Mouse (Mus musculus) liver, adult 2 months (tissue): Measurements from ENCODE around the gene Clmn.

ENCODE experiments used
- CTCF ChIP-seq: fragments of 200-500 bp; IDR thresholded peaks from 2 replicates; pipeline ENCODE4 v1.5.1; 2011; ENCODE audit warnings: low read depth, low read length, control low read depth
- POLR2A ChIP-seq: fragments of 200-500 bp; IDR thresholded peaks from 2 replicates; pipeline ENCODE4 v1.6.1; 2011; ENCODE audit warnings: low read length, control low read depth; ENCODE audit not compliant: insufficient read depth; ENCODE audit errors: extremely low read depth

DNA sequence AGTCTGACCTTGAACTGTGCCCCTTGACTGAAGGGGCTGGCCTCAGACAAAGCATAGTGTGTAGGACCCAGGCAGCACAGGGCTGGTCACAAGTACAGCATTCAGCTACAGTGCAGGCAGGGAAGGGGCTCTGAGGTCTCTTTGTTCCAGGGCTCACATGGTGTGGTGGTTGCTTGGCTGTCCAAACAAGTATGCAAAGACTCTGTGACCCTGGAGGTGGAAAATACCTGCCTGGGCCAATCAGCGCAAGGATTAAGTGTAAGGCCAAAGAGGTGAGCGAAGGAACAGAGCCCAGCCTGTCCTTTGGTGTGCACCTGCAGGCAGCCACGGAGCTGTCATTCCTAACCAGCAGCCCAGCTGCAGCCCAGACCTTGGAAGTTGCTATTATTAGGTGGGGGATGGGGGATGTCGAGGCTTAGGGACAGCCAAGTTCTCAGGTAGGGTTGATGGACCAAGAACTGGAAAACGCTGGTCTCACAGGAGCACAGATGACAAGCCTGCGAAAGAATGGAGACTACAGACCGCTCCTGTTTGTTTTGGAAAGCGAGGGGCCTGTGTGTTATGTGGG lies 32.3 kb upstream of the Clmn start:
- TF ChIP-seq CTCF (no peak), POLR2A (no peak)
